Mouse (Mus musculus) layer of hippocampus, adult 9-10 months (tissue): ENCODE measurements around the gene Nabp2.

ENCODE experiments used
- DNase-seq: peaks from one replicate; pipeline ENCODE4 v3.0.0; 2022; ENCODE audit warnings: low spot score

The Nabp2 gene

DNA sequence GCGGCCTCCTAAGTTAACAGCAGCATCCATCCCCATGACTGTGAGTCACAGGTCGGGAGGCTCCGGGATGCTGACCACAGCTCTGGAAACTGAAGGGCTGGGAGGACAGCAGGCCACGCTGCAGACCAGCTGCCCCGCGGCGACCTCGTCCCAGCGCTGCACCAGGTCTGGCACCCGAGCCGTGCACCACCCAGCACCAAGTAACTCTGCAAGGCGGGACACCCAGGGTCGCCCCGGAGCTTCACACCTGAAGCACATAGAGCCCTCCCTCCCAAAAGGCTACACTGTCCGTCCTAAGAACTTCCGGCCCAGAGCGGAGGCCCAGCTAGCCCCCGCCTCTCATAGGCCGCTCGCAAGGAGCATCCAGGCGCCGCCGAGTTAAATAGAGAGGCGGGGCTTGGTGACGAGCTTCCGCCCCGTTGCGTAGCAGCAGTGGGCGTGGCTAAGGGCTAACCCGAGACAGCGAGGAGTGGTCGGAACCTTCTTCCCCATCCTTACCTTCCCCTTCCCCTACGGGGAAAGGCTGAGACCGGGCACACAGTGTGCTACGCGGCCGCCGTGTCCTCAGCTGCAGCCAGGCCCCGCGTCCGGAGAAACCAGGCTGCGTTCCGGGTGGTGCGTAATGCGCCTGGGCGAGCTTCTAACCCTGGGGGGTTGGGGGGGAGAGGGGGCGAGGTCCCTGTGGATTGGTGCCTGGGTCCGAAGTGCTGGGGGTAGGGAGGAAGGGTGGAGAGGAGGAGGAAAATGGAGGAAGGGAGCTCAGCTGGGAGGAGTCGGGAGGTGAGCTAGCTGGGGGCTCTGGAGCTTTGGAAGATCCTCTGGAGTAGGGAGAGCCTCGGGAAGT lies at the start of gene Nabp2, which contains the start of gene Rnf41:
TSS of gene Nabp2 (minus strand) at position 282 of the 844 bp plus-strand sequence.
TSS of gene Rnf41 (plus strand) at position 447 of the 844 bp plus-strand sequence.
- peak; percentile 93 for DNase-seq

DNA sequence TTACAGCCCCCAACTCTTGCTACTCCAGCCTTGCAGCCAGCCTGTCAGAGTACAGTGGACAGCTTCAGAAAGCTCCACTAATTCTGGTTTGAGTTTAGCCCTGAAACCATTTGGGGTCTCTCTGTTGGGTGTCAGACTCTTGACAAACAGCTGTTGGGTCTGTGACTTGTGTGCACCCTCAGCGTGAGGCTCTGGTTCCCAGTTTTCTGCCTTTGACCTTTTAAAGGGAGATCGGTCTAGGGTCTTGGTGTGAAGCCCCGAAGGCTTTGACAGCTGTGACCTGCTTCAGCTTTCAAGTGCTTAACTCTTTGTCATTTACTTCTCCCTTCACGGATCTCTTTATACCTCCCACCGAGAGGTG lies 49.0 kb upstream of the Nabp2 start:
- no peak for DNase-seq

DNA sequence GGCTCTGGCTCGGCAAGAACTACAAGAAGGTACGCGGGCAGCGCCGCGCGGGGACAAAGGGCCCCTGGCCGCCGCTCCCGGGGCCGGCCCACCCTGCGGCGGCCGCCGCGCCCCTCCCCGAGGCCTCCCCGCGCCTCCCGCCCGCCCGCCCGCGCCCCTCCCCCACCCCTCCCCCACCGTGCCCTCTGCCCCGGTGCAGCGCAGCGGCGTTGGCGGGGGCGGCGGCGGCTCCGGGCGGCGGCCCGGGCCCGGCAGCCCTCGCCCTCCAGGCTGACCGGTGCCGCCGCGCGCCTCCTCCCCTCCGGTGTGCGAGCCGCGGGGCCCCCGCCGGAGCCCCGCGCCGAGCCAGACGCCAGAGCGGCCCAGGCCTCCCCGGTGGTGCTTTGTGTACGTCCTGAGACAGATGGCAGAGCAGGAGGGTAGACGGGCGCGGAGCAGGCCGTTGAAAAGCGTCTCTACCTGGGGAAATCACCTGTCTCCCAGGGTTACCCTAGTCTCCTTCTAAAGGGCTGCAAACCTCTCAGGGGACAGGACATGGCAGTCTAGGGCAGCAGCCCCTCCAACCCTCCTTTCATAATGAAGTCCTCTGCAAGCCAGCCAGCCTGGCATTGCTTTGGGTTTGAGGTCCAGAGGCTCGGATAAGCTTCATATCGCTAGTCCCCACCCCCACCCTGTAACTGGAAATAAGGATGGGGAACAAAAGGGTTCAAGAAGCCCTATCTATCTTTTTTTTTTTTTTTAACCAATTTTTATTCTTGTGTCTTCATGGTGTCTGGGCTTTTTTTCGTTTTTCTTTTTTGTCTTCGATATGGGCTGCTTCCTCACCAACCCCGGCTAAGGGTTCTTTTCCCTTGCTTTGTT lies 48.3 kb upstream of the Nabp2 start:
- no peak for DNase-seq

DNA sequence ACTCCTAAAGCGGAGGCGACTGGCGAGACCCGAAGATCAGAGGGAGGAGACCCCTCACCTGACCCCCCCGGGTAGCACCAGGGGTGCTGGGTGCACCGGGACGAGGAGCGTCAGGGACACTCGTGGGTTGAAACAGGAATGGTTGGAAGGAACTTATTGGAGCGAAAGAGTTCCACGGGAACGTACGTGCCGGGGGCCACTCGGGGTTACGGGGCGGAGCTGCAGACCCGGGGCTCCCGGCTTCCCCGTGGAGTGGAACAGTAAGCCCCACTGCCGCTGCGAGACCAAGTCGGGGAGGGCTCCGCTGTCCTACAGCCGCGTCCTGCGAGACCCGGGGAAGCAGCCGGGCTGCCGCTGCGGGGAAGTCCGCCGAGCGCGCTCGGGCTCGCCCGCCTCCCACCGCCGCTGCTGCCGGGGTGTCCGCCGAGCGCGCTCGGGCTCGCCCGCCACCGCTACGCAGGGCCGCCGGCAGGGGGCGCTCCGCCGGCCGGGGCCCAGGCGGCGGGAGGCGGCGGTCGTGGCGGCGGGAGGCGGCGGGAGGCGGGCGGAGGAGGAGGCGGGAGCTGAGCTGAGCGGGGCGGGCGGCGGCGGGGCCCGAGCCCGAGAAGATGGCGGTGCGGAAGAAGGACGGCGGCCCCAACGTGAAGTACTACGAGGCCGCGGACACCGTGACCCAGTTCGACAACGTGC lies 47.6 kb upstream of the Nabp2 start, which contains the start of gene Smarcc2:
TSS of gene Smarcc2 (plus strand) at position 530 of the 690 bp plus-strand sequence.
- peak; percentile 36 for DNase-seq

DNA sequence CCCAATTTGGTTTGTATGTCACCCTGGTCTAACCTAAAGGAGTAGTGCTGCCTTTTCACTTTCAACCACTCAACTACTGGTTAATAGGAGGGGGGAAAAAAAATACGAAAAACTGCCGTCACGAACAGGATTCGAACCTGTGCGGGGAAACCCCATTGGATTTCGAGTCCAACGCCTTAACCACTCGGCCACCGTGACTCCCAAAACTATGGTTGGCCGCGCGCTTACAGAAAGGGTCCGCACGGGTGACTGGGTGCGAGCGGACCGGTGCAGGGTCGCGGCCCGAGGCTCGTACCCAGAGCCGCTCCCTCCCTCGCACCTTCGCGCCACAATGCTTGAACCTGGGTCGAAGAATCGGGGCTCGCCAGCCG lies 47.0 kb upstream of the Nabp2 start:
- peak; percentile 89 for DNase-seq

DNA sequence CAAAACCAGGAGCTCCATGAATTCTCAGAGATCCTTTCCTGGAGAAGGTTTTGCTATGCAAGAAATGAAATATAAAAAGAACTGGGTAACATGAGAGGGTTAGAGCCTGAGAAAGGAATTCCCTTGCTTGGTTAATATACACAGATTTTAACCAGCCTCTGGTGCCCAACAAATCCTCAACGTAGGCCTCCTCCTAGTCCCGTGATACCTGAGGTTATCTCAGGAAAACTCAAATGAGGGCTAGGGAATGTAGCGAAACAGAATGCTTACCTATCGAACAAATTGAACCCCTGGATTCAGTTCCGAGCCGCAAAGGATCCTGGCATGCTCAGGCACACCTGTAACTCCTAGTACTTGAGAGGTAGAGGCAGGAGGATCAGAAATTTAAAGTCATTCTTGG lies 46.4 kb upstream of the Nabp2 start:
- DNase-seq, result no peak

DNA sequence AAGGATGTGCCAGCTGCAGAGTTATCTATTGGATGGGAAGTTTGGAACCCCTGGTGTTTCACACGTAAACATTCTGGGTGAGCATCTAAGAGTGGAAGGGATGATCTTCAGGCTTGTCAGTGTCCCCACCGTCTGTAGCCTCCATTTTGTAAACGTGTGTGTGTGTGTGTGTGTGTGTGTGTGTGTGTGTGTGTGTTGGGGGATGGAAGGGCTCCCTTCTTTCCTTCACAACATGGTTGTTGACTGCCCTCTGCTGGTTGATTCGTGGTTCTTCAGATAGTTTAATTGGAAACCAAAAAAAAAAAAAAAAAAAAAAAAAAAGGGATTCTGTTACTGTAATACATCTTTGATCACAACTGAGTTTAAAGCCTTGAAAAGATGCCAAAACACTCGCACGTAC lies 44.0 kb upstream of the Nabp2 start:
- DNase-seq, result peak; percentile 42

DNA sequence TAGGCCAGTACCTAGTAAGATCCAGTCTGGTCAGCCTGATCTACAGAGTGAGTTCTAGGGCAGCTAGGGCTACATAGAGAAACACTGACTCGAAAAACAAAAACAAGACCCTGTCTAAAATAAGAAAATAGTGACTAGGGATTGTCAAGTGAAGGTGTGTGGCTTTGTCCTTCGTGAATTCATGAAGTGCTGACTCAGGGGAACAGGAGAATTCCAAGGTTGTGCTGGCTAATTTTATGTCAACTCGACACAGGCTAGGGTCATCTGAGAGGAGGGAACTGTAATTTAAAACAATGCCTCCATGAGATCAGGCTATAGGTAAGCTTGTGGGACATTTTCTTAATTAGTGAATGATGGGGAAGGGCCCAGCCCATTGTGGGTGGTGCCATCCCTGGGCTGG lies 43.2 kb upstream of the Nabp2 start:
- DNase-seq, result no peak

DNA sequence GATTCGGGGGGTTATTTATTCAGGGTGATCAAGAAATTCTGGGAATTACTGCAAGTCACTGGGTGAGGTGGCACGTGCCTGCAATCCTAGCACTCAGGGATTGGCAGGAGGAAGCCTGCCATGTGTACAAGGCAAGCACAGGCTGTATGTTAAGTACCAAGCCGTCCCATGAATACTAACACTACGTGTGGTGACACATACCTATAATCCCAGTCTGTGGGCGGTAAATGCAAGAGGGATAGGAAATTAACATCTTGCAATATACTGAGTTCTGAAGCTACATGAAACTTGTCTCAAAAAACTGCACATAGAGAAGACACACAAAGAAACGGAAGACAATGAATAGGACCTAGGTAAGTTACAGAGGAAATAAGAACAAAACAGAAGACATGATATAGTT lies 39.7 kb upstream of the Nabp2 start:
- no peak for DNase-seq

DNA sequence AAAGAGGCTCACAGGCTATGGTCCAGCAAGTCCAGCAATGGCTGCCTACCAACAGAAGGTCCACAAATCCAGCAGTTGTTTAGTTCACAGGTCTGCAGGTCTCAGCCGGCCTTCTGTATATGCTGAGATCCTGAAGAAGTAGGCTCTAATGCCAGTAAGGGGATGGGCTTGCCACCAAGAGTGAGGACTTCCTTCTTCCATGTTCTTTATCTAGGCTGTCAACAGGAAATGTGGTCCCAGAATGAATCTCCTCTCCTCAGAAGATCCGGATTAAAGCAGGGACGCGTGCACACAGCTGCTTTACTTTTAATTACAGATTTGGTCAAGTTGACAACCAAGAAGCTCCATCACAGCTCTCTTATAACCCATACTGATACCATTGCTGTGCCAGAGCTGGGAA lies 34.1 kb upstream of the Nabp2 start:
- no peak for DNase-seq

DNA sequence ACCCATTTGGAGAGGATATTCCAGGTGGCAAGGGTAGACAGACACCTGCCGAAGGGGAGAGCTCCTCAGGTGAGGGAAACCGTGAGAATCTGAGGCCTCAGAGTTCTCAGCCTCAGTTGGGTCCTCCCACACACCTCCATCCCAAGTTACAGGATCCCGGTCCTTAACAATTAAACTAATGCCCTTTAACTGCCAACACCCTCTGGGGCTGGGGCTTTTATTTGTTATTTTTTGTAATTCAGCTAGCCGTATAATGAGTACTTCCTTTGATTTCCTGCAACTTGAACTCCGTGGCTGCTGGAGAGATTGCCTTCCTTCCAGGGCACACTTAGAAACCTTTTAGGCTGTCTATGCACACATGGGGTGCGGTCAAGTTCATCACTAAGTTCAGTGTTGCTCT lies 33.1 kb upstream of the Nabp2 start:
- no peak for DNase-seq

DNA sequence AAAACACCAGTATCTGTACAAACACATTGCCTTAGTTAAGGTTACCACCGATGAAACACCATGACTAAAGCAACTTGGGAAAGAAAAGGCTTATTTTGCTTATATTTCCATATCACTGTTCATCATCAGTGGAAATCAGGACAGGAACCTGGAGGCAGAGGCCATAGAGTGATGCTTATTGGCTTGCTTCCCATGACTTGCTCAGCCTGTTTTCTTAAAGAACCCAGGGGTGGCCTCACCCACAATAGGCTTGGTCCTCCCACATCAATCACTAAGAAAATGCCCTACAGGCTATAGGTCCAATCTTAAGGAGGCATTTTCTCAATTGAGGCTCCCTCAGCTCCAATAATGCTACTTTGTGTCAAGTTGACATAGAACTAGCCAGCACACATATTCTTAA lies 31.4 kb upstream of the Nabp2 start:
- no peak for DNase-seq

DNA sequence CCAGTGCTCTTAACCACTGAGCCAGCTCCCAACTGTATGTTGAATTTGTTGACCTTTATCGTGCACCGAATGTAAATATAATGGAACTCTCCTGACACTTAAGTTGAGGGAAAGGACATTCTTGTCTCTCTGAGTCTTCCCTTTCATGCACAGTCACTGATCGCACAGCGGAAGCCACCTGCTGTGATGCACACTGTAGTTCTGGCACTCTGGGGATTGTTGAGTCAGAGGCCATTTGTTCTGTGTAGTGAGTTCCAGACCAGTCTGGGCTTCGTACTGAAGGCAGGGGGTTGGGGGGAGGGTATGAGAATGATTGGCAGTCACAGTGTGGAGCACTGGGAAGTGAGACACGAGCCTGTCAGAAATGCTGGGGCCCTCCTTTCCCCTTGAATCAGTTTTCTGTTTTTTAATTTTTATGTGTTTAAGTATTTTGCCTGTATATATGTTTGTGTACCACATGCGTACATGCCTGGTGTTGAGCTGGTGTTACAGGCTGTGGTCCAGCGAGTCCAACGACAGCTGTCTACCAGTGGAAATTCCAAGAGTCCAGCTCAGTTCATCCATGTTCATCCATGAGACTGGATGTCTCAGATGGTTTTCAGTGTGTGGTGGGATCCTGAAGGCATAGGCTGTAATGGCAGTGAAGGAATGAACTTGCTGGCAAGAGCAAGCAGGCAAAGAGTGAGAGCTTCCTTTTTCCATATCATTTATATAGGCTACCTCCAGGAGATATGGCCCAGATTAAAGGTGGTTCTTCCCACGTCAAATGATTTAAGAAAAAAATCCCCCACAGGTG lies 30.2 kb upstream of the Nabp2 start:
- no peak for DNase-seq

DNA sequence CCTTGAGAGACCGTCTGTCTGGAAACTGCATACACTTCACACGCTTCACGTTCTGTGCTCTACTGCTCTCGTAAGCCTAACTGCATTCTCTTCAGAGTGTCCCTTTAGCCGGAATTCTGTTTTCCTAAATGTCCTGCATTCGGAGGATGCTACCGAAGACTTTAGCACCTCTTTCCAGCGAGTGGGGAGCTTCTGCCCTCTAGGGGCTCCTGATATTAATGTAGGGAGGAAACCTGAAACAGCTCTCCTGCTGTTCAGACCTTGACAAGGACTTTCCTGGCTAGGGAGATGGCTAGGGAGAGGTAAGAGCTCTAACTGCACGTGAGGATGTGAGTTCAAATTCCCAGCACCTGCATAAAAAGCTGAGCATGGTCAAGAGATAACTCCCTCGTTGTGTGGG lies 29.1 kb upstream of the Nabp2 start:
- no peak for DNase-seq

DNA sequence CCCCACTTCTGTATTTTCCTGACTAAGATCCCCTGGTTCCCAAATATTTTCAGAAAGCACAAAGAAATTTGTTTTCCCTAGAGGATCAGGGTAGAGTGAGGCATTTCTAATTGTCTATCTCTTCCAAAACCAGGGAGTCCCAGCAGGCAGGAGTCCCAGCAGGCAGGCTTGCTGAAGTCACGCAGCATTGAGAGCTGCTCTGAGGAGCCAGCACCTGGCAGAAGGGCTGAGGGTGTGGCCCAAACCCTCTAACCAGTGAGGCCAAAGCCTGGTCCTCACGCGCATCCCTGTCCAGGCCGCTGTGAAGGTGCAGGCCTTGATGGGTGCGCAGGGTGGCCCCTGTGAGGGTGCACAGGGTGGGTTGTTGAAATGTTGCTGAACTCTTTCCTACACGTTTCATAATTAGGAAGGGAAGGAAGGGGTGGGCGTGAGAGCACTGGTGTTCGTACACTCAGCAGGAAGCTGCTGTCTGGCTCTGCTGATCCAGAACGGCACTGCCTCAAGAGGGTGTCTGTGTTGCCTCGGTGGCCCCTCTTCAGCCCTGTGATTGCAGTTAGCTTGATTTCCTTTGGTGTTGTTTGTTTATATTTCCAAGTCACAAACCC lies 27.5 kb upstream of the Nabp2 start:
- DNase-seq, result peak; percentile 20

DNA sequence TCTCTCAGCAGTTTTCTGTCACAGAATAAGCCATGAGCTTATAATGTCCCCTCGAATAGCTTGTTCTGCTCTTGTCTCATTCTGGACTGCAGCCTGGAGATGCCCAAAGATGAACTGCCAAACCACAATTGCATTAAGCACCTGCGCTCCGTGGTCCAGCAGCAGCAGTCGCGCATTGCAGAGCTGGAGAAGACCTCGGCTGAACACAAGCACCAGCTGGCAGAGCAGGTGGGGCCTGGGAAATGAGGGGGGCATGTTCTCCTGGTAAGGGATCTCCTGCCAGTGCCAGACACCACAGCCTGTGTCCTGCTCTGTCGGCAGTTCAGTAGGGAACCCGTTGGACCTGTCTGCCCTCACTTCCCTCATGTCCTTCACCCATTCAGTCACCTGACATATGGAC lies 25.1 kb upstream of the Nabp2 start:
- no peak for DNase-seq

DNA sequence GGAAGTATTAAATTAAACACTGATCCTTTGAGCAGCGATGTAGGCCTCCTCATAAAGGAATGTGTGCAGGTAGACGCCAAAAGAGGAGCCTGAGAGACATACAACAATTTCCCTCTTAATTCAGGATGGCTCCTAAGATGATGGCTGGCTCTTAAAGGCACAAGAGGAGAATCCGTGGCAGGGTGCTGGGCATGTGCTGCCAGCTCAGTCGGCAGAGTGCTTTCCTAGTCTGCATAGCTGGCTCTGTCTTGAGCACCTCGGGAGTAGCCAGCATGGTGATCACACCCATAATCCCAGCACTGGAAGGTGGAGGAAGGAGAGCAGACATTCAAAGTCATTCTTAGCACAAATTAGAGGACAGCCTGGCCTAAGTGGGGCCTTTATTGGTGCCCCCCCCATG lies 24.6 kb upstream of the Nabp2 start:
- no peak for DNase-seq

DNA sequence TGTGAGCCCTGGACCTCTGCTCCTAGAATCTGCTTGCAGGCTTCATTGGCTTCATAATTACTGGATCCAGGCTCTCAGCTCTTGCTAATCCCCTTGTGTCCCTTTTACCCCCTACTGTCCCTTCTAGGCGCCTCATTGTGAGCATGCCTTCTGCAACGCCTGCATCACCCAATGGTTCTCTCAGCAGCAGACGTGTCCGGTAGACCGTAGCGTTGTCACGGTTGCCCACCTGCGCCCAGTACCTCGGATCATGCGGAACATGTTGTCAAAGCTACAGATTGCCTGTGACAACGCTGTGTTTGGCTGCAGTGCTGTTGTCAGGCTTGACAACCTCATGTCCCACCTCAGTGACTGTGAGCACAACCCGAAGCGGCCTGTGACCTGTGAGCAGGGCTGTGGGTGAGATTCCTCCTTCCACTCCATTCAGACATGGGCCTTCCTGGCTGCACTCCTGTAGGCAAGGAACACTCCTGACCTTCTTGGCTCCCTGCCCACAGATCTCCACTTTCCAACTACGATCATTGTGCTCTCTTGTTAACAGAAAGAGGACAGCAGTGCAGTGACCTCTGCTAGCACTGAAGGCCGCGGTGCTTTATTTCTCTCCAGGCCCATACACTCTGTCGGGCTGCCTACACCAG lies 24.0 kb upstream of the Nabp2 start:
- no peak for DNase-seq

DNA sequence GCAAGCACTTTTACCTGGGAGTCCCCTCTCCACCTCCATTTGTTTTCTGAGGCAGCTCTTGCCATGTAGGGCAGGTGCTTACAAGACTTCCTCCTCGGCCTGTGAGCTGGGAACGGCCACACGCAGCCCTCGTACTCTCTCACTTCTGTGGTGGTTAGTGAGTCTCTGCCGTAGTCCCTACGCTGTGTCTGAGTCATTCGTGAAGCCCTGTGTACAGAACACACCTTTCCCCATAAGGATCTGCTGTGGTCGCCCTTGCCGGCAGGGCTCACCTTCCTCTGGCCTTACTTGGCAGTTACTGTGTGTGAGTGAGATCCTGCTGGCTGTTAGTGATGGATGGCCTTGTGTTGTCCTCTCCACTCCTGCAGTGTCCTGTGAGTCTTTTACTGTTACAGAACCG lies 23.4 kb upstream of the Nabp2 start:
- no peak for DNase-seq

DNA sequence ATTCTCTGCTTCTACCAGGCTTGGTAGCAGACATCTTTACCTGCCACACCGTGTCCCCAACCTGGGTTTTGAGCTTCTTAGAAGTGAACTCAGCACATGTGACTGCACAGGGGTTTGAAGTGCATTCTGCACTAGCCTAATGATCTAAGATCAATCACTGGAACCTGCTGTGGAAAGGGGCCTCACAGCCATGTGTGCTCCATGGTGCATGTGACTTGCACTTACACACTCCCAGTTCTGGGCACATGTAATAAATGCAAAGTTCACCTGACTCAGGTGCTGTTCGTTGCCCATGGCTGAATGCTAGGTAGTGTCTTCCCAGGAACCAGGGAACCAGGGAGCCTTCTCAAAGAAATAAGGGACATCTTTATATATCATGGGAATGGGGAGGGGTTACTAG lies 22.1 kb upstream of the Nabp2 start:
- no peak for DNase-seq

DNA sequence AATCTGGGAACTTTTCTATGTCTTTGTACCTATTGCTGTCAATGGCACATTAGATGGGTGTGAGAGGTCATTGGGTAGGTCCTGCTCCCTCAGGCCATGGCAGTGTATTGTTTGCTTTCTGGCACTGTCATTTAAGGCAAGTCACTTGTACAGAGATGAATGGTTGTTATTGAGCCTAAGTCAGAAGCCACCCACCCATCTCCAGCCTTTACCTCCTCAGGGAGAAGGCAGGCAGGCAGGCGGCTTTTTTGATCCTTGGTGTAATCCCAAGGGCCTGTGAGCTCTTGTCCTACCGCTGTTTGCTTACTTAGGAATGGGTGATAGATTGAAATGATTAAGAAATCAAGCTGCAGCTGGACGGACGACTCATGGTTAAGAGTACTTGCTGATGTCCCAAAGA lies 18.2 kb upstream of the Nabp2 start:
- DNase-seq, result no peak
